Mouse (Mus musculus) adrenal gland, postnatal 14 days (tissue): Measurements from ENCODE around the gene Ptpre. TPM values are rescaled to one million over a fixed set of nuclear protein-coding genes. Genes with fewer than 3 reads are reported as not detected.
"Not testable (repeated sequence)": the region's sequence is repeated elsewhere in the genome, so short reads cannot be mapped to it uniquely, and the experiment has no call there.

Experiments
- DNase-seq: peaks from one replicate; pipeline ENCODE4 v3.0.0; 2021; ENCODE audit warnings: mixed read lengths
- total RNA-seq: library from RNA; stranded (reverse); gene quantifications from 2 replicates; pipeline ENCODE4 v1.2.3, GENCODE M21; 2021

Ptpre gene
- total RNA-seq, 1 experiment from 2014 or later = 4.4 TPM

DNA sequence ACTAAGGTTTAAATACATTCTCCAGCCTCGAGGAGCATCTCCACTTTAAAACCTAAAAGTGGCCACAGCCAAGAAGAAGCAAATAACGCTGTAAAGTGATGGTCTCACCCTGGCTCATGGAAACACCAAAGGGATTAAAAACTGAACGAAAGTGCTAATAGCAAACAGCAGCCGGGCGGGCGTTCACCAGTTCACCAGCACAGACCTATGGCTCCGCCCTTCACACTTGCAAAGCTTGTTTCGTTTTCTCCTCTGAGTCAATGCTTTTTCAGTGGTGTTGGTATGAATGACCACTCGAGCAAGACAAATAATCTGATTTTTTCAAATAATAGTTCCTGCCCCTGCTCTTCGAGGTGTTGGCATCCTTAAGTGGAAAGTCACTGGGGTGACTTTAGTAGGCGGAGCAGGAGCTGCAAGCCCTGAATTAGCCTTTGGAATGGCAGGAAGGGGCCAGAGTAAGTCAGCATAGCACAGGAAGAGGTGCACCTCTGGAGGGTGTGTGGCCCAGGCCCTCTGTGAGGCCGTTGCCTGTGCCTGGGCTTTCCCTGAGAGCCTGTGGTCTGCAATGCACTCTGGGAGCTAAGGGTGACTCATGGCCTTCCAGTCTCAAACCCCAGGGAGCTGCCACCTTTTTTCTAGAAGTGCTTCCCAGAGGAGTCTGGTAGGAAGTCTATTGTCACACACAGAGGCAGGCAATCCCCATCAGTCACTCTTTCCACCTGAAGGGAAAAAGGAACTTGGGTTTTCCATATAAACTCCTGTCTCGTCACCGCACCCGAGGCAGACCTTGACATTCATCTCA, 67.9 kb downstream of the Ptpre start:
- DNase-seq = peak; percentile 58

DNA sequence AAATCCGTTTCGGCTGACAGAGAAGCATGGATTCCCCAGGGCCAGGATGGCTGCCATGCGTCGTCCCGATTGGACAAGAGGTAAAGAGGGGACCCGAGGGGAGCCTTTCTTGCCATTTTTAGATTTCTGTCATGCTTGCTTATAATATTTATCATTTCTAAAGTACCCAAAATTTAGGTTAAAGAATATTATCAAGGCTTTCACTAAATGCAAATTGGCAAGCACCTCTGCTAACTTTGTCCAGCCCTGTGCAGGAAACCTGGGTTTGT, 68.5 kb downstream of the Ptpre start:
- DNase-seq = no peak

DNA sequence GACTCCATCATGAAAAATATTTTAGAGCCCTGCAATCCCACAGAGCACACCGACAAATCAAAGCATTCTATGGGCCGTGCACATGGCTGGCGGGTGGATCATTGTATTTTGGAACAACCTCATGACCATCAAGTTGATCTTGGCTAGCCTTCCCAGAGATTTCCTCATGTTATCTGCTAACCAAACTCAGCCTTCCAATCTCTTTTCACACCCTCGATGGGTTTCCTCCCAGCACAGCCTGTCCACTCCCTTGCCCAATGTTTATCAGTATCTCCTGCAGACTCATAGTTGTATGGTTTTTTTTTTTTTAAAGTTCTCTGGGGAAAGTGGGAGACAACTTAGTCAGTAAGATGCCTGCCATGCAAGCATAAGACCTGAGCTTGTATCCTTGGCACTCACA, 70.9 kb downstream of the Ptpre start:
- DNase-seq = no peak

DNA sequence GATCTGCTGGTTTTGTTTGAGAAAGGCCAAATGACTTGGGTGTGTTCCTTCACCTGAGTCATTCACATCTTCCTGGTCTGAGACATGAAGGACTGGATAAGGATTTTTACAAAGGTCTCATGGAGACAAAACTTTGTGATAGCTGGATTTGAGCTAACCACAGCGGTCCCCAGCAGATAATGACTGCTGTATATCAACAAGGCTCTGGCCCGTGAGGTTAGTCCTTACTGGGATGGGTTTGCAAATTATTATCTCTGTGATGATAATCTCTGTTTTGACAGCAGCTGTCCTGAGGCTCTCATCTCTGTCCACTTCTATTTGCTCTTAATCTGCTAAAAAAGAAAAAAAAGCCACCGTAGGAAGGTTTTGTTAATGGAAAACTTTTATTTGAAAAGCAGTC, 71.7 kb downstream of the Ptpre start:
- no peak for DNase-seq

DNA sequence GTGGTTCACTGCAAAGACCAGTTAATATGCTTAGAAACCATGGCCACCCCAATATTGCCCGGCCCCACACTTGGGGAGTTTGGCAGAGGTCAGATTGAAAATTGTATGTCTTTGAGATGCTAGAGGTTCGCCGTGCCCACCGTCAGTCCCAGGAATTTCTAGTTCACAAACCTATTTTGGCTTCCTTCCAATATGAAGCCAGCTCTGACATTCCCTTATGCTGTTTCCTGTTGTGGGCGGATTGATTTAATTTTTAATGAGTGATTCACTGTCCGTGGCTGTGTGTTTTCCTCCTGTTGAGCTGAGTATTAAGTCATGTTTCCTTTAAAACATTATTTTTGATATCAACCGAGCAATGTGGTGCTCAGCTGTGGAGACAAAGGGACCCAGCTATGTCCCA, 72.4 kb downstream of the Ptpre start:
- no peak for DNase-seq

GRCm38 (mm10) chr7:135612276-135612675, 75.0 kb downstream of the Ptpre start:
- no peak for DNase-seq

GRCm38 (mm10) chr7:135612801-135613200, 75.5 kb downstream of the Ptpre start:
- no peak for DNase-seq

DNA sequence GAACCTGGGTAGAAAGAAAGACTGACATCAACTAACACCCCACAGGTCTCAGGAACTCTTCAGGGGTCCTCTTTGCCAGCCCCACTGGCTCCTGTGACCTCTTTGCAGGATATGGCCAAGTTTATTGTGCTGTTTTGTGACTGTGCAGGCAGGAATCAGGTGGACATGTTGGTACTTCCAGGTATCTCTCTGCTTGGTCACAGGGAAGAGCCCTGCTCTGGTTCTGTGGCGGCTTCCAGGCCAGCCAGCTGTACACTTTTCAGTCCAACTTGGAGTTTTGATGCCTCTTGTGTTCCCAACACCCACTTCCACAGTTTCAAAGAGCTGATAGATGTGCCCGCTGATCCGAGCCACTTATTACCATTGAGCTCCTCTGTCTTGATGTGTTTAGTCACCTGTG, 76.1 kb downstream of the Ptpre start:
- DNase-seq = no peak

GRCm38 (mm10) chr7:135614892-135615291, 77.6 kb downstream of the Ptpre start:
- no peak for DNase-seq

DNA sequence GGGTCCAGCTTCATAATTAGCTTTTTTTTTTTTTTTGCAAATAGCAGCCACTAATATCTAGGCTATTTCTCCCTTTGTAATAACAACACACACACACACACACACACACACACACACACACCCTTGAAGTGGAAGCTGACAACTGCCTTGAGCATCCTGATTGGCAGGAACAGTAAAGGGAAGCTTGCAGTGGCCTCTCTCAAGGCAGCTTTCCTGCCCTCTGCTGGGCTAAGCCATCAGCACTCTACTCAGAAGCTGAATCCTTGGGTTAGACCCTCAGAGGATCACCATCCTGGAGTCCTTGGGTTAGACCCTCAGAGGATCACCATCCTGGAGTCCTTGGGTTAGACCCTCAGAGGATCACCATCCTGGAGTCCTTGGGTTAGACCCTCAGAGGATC, 79.2 kb downstream of the Ptpre start:
- DNase-seq = not testable (repeated sequence)

- no peak for DNase-seq
Measured at GRCm38 (mm10) chr7:135617776-135618175, 80.5 kb downstream of the Ptpre start.

- no peak for DNase-seq
Measured at GRCm38 (mm10) chr7:135621649-135622048, 84.4 kb downstream of the Ptpre start.

GRCm38 (mm10) chr7:135622241-135622640, 85.0 kb downstream of the Ptpre start:
- DNase-seq = no peak

GRCm38 (mm10) chr7:135624854-135625253, 87.6 kb downstream of the Ptpre start:
- peak; percentile 30 for DNase-seq

GRCm38 (mm10) chr7:135628363-135628762, 91.1 kb downstream of the Ptpre start:
- DNase-seq = no peak

GRCm38 (mm10) chr7:135629019-135629418, 91.7 kb downstream of the Ptpre start:
- DNase-seq = no peak

DNA sequence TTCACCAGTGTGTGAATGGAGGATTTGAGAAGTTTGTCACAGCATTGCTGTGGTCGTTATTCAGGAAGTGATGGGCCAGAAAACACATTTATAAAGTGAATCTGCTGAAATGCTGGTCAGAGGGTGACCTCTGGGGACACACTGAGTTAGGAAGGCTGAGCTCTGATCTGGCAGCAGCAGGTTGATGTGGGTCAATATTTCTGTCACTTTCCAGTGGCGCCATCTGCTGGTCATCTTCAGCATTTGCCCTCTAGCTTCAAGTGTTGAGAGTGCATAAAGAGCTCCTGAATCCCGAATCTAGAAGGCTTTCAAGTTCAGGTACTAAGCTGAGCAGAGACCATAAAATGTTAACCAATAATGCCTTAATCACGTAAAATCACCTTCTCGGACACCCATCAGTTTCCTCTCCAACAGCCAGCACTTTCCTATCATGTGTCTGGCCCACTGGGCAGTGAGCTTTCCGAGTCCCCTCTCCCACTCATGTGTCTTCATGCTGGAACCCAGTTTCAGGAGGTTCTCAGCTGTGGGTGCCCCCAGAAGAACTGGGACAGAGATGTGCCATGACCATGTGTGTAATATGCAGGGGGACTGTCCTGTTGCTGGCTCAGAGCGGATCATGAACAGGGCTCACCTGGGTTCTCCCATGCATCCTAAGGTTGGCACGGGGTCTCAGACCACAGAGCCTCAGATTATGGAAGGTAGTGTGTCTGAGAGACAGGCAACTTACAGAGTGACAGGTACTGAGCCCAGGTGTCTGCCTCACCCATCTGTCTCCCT, 94.7 kb downstream of the Ptpre start:
- DNase-seq = peak; percentile 87

GRCm38 (mm10) chr7:135632716-135633258, 95.5 kb downstream of the Ptpre start:
- no peak for DNase-seq

GRCm38 (mm10) chr7:135634851-135635624, 97.8 kb downstream of the Ptpre start:
- DNase-seq = no peak

DNA sequence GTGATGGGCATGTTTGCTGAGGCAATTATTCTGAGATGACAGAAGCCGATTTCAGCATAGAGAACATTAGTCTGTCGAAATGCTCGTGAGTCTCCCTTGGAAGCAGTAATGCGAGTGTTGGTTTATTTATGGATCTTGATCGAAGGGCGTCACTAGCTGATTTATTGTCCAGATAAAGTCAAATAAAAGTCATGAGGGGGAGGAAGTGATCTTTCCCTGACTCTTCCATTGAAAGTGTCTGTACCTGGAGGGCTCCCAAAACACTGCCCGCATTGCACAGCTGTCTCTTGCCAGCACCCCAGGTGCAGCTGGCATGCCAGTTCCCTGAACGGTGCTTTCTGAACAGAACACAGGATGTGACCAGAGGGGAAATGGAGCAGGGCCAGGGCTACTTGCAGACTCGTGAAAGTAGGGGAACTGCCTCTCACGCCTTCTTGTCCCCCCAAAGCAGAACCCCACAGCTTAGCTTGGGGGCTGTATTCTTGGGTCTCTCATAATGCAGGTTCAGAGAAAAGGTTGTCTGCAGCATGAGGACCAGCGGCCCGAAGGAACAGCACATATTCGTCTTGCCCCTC, 100.2 kb downstream of the Ptpre start:
- no peak for DNase-seq

GRCm38 (mm10) chr7:135639361-135639760, 102.1 kb downstream of the Ptpre start:
- DNase-seq = no peak
